In genomic region chr3:109809065-109809464, GRCm38 (mm10) we compare ENCODE assay signal across 28 mouse cellular contexts.
"Had no signal": no experiment of that assay in that cellular context is flagged by ENCODE, and none has a peak within 500 bp of the region (broad histone marks: within the 10 kb centered on the region; RNA-seq: fewer than 3 reads in every experiment).

No protein-coding gene starts in this region.

- ATAC-seq: liver, embryonic 12.5 days; liver, postnatal 0 days; lung, postnatal 0 days; midbrain, embryonic 16.5 days had no signal

- DNase-seq: layer of hippocampus, postnatal 36 days; left cerebral cortex, postnatal 4 days; liver; liver, embryonic 13.5 days; liver, postnatal 0 days; lung, adult 18-20 months; lung, adult 2 months; lung, embryonic 14.5 days; lung, postnatal 10 days; lung, postnatal 14 days; lung, postnatal 36 days; lung, postnatal 4 days had no signal

- H3K9ac ChIP-seq: limb, embryonic 12.5 days; limb, embryonic 13.5 days; limb, embryonic 15.5 days; liver, embryonic 12.5 days; liver, embryonic 13.5 days; liver, embryonic 14.5 days; liver, embryonic 15.5 days; liver, postnatal 0 days; lung, embryonic 14.5 days; lung, embryonic 15.5 days; neural tube, embryonic 12.5 days had no signal

- H3K4me3 ChIP-seq: left cerebral cortex, adult 2 months; limb, embryonic 10.5 days; limb, embryonic 12.5 days; limb, embryonic 13.5 days; limb, embryonic 15.5 days; liver, embryonic 12.5 days; liver, embryonic 13.5 days; liver, embryonic 15.5 days; lung, embryonic 15.5 days; megakaryocyte, embryonic 14.5 days; myocyte; neural tube, embryonic 12.5 days had no signal

- H3K27me3 ChIP-seq: limb, embryonic 12.5 days; limb, embryonic 13.5 days; limb, embryonic 15.5 days; liver, embryonic 12.5 days; liver, embryonic 13.5 days; liver, embryonic 15.5 days; lung, embryonic 15.5 days; megakaryocyte, embryonic 14.5 days; neural tube, embryonic 12.5 days had no signal

- H3K27ac ChIP-seq: left cerebral cortex, adult 2 months; limb, embryonic 10.5 days; limb, embryonic 12.5 days; limb, embryonic 13.5 days; limb, embryonic 15.5 days; liver, embryonic 12.5 days; liver, embryonic 13.5 days; liver, embryonic 14.5 days; liver, embryonic 15.5 days; lung, embryonic 15.5 days; macrophage; neural tube, embryonic 12.5 days had no signal

- H3K4me1 ChIP-seq: limb, embryonic 10.5 days; limb, embryonic 12.5 days; limb, embryonic 13.5 days; limb, embryonic 15.5 days; liver, embryonic 12.5 days; liver, embryonic 13.5 days; liver, embryonic 15.5 days; lung, embryonic 15.5 days; megakaryocyte, embryonic 14.5 days; neural tube, embryonic 12.5 days had no signal

- H3K9me3 ChIP-seq: limb, embryonic 10.5 days; limb, embryonic 12.5 days; limb, embryonic 13.5 days; limb, embryonic 15.5 days; liver, embryonic 12.5 days; liver, embryonic 13.5 days; liver, embryonic 15.5 days; lung, embryonic 15.5 days; megakaryocyte, embryonic 14.5 days; neural tube, embryonic 12.5 days had no signal

- H3K4me2 ChIP-seq: limb, embryonic 12.5 days; limb, embryonic 13.5 days; limb, embryonic 15.5 days; liver, embryonic 11.5 days; liver, embryonic 12.5 days; liver, embryonic 13.5 days; liver, embryonic 15.5 days; lung, embryonic 14.5 days; lung, embryonic 15.5 days; neural tube, embryonic 12.5 days had no signal

- H3K36me3 ChIP-seq: limb, embryonic 10.5 days; limb, embryonic 12.5 days; limb, embryonic 13.5 days; limb, embryonic 15.5 days; liver, embryonic 12.5 days; liver, embryonic 13.5 days; liver, embryonic 15.5 days; lung, embryonic 15.5 days; neural tube, embryonic 12.5 days had no signal
